Mouse (Mus musculus) hindbrain, embryonic 11.5 days (tissue): ENCODE data around the gene Prickle2. TPM values are rescaled to one million over a fixed set of nuclear protein-coding genes. Genes with fewer than 3 reads are reported as not detected.

Experiments used
- ATAC-seq: fragments of 200-750 bp; cut with Nextera tagmentation; 2 replicates; pipeline ENCODE4 v1.8.0; 2017; ENCODE audit warnings: mild to moderate bottlenecking, moderate TSS enrichment, moderate library complexity; ENCODE audit not compliant: low FRiP score
- DNase-seq: peaks from one replicate; pipeline ENCODE4 v3.0.0-alpha.2; 2015; ENCODE audit warnings: low spot score
- H3K27ac ChIP-seq: fragments of 300-500 bp; sonication (generic); 2 replicates; pipeline ENCODE4 v1.5.1; 2014; ENCODE audit warnings: mild to moderate bottlenecking, low read depth, low read length
- H3K27me3 ChIP-seq: fragments of 300-500 bp; sonication (generic); 2 replicates; pipeline ENCODE4 v1.6.1; 2014; ENCODE audit warnings: mild to moderate bottlenecking, low read length, moderate library complexity, mixed read lengths; ENCODE audit not compliant: control insufficient read depth, insufficient read depth
- H3K36me3 ChIP-seq: fragments of 300-500 bp; sonication (generic); 2 replicates; pipeline ENCODE4 v1.6.1; 2014; ENCODE audit warnings: mild to moderate bottlenecking, low read length, moderate library complexity, mixed read lengths; ENCODE audit not compliant: control insufficient read depth, insufficient read depth
- H3K4me1 ChIP-seq: fragments of 300-500 bp; sonication (generic); replicated peaks from 2 replicates; pipeline ENCODE4 v1.6.1; 2014; ENCODE audit warnings: low read length, mixed read lengths; ENCODE audit not compliant: control insufficient read depth, insufficient read depth
- H3K4me2 ChIP-seq: fragments of 300-500 bp; sonication (generic); replicated peaks from 2 replicates; pipeline ENCODE4 v1.6.1; 2014; ENCODE audit warnings: mild to moderate bottlenecking, low read depth, low read length
- H3K4me3 ChIP-seq: fragments of 300-500 bp; sonication (generic); 2 replicates; pipeline ENCODE4 v1.5.1; 2014; ENCODE audit warnings: low read depth, low read length
- H3K9ac ChIP-seq: fragments of 300-500 bp; sonication (generic); 2 replicates; pipeline ENCODE4 v1.6.1; 2014; ENCODE audit warnings: low read depth, low read length
- H3K9me3 ChIP-seq: fragments of 300-500 bp; sonication (generic); 2 replicates; pipeline ENCODE4 v1.6.1; 2016; ENCODE audit warnings: low read length; ENCODE audit not compliant: control insufficient read depth
- WGBS: fragments of 180-500 bp; shearing (Covaris S2); extraction: QIAGEN DNeasy Blood & Tissue Kit; methylation state at CpG from one replicate; pipeline ENCODE4 v1.1.7; 2014; 5-methylcytosine and 5-hydroxymethylcytosine counted together
- polyA plus RNA-seq: library from polyadenylated mRNA; unstranded; fragments of >200 nt; fragmentation: Nextera tagmentation; extraction: Ambion mirVana; gene quantifications from 2 replicates; pipeline ENCODE4 v1.2.1, GENCODE M21; 2014

The Prickle2 gene
- polyA plus RNA-seq, 1 experiment from 2014 or later: 10.0 TPM

DNA sequence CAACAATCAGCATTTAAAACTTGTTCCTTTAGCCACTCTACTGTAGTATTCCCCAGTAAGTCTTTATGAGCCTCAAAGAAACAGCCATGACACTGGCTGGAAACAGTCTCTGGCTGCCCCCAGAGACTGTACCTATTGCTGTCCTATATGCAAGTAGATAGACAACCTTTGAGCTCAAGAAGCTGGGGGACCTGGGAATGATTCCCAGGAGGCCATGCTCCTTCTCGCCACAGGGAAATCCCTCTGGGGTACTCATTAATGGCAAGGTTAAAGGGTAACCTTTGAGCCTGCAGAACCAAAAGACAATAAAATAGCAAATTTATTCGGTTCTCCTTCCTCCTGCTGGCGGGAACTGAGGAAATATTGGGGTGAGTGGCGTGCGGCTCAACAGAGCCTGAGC lies 8.1 kb downstream of the Prickle2 start:
- Histone ChIP-seq H3K36me3 (no peaks in the 10 kb centered on the region), H3K27ac (no peak overlapping the region), H3K4me2 (no peak overlapping the region), H3K27me3 (no peaks in the 10 kb centered on the region), H3K4me3 (no peak overlapping the region), H3K9ac (no peak overlapping the region), H3K4me1 (no peaks in the 10 kb centered on the region), H3K9me3 (no peaks in the 10 kb centered on the region)
- no peak for ATAC-seq
- no peak for DNase-seq
- 31% methylated on average over 5 of the region's 5 CpGs for WGBS

GRCm38 (mm10) chr6:92687317-92687716 lies 18.6 kb downstream of the Prickle2 start:
- no peak overlapping the region for H3K4me2 ChIP-seq
- WGBS: 70% methylated on average over 5 of the region's 5 CpGs
- DNase-seq (no peak), ATAC-seq (no peak)
- no peaks in the 10 kb centered on the region for H3K36me3 ChIP-seq
- H3K27me3 ChIP-seq: no peaks in the 10 kb centered on the region
- no peak overlapping the region for H3K9ac ChIP-seq
- H3K9me3 ChIP-seq: no peaks in the 10 kb centered on the region
- no peak overlapping the region for H3K27ac ChIP-seq
- H3K4me3 ChIP-seq: no peak overlapping the region
- no peaks in the 10 kb centered on the region for H3K4me1 ChIP-seq

- Histone ChIP-seq H3K36me3 (no peaks in the 10 kb centered on the region), H3K9ac (no peak overlapping the region), H3K4me2 (no peak overlapping the region), H3K4me1 (0 out of 2 replicates have a peak, but pooled peaks cover 2% of the 10 kb centered on the region), H3K27ac (no peak overlapping the region), H3K9me3 (no peaks in the 10 kb centered on the region), H3K27me3 (no peaks in the 10 kb centered on the region), H3K4me3 (no peak overlapping the region)
- DNase-seq (no peak), ATAC-seq (no peak)
- WGBS: 79% methylated on average over 8 of the region's 8 CpGs
These were observed 31.5 kb downstream of the Prickle2 start for GRCm38 (mm10) chr6:92674394-92674925.

GRCm38 (mm10) chr6:92670518-92671147 lies 35.3 kb downstream of the Prickle2 start:
- 55% methylated on average over 5 of the region's 5 CpGs for WGBS
- Histone ChIP-seq H3K9me3 (no peaks in the 10 kb centered on the region), H3K36me3 (no peaks in the 10 kb centered on the region), H3K4me1 (no peaks in the 10 kb centered on the region), H3K9ac (no peak overlapping the region), H3K4me3 (no peak overlapping the region), H3K27ac (no peak overlapping the region), H3K27me3 (no peaks in the 10 kb centered on the region), H3K4me2 (no peak overlapping the region)
- DNase-seq (peak; percentile 21), ATAC-seq (no peak)

DNA sequence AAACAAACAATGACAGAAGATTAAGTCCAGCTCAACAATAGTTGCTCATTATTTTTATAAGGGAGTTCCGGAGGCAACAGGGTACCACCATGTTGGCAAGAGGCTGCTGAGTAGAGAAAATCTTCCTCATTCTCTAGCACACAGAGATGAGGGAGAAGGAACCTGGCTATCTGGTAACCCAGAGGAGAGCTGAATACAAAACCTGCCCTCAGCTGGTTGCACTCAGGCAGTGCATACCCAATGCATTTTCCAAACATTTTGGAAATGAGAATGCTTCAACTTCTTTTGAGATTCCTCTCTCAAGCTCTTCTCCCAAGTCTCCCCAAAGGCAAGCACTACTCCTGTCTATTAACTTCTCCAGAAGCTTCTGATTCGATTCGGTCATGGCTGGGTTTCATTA lies 36.3 kb downstream of the Prickle2 start:
- no peaks in the 10 kb centered on the region for H3K9me3 ChIP-seq
- H3K27me3 ChIP-seq: no peaks in the 10 kb centered on the region
- WGBS: 91% methylated on average over 3 of the region's 3 CpGs
- no peak for DNase-seq
- H3K36me3 ChIP-seq: no peaks in the 10 kb centered on the region
- no peak overlapping the region for H3K9ac ChIP-seq
- no peak overlapping the region for H3K27ac ChIP-seq
- ATAC-seq: no peak
- H3K4me2 ChIP-seq: no peak overlapping the region
- 0 out of 2 replicates have a peak, but pooled peaks cover 2% of the 10 kb centered on the region for H3K4me1 ChIP-seq
- no peak overlapping the region for H3K4me3 ChIP-seq

DNA sequence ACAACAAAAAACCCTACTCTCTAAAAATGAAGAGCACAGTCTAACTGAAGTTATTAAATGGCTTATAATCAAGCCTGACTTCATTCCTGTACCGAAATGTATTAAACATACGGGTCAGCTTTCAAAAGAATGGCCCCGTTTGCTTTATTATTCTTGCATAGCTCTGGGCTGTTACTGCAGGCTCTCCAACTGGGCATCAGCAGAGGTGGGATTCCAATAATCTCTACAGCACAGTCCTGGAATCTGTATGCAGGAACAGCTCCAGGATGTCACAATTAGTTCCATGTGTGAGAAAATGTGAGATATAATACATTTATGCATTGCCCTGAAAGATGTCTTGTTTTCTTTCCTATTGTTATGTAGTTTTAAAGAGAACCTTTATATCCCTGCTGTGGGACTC lies 38.4 kb downstream of the Prickle2 start:
- Histone ChIP-seq H3K9me3 (no peaks in the 10 kb centered on the region), H3K4me2 (no peak overlapping the region), H3K36me3 (no peaks in the 10 kb centered on the region), H3K27me3 (no peaks in the 10 kb centered on the region), H3K4me1 (0 out of 2 replicates have a peak, but pooled peaks cover 2% of the 10 kb centered on the region), H3K27ac (no peak overlapping the region), H3K4me3 (no peak overlapping the region), H3K9ac (no peak overlapping the region)
- ATAC-seq (no peak), DNase-seq (no peak)
- 62% methylated on average over 3 of the region's 3 CpGs for WGBS

DNA sequence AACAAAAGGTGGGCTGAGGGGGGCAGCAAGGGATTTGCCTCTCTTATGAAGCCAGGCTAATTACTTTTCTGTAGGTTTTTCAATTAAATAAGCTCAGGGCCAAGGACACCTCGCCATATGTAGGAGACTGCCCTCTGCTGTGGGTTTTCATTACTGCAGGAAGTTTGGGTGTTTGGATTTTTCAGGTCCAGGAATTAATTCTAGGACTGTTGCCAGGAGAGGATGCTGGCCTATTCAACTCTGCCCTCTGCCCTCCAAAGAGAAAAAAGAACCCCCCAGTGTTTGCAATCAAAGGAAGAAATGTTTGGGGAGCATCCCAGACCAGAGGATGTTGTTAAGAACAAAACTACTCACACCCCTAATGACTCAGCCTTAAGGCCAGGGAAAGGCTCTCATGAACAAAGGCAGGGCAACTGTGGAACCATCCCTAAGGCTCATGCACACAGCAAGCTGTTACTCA lies 40.4 kb downstream of the Prickle2 start:
- Histone ChIP-seq H3K36me3 (no peaks in the 10 kb centered on the region), H3K27me3 (no peaks in the 10 kb centered on the region), H3K9me3 (no peaks in the 10 kb centered on the region), H3K9ac (no peak overlapping the region; the same call in 1 of the 2 replicates), H3K4me1 (0 out of 2 replicates have a peak, but pooled peaks cover 2% of the 10 kb centered on the region), H3K4me2 (no peak overlapping the region), H3K27ac (no peak overlapping the region), H3K4me3 (no peak overlapping the region)
- 3% methylated on average over 1 of the region's 1 CpGs for WGBS
- peak; percentile 81 for DNase-seq
- ATAC-seq: no peak

DNA sequence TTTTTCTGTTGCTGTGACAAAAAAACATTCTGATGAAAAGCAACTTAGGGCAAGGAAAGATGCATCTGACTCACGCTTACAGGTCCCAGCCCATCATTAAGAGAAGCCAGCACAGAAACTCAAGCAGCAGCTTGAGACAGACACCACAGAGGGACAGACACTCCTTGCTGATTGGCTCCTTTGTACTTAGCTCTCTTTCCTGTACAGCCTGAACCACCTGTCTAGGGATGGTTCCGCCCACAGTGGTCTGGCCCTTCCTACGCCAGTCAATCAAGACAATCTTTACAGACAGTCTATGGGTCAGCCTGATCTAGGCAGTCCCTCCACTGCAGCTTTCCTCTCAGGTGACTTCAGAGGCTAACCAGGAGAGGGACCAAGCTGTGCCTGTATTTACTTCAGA lies 42.1 kb downstream of the Prickle2 start:
- Histone ChIP-seq H3K27me3 (no peaks in the 10 kb centered on the region), H3K9me3 (no peaks in the 10 kb centered on the region), H3K4me2 (no peak overlapping the region), H3K4me3 (no peak overlapping the region), H3K9ac (no peak overlapping the region), H3K36me3 (no peaks in the 10 kb centered on the region), H3K4me1 (0 out of 2 replicates have a peak, but pooled peaks cover 2% of the 10 kb centered on the region), H3K27ac (no peak overlapping the region)
- ATAC-seq (no peak), DNase-seq (no peak)
- WGBS: 92% methylated on average over 3 of the region's 3 CpGs

- ATAC-seq: no peak
- no peak overlapping the region for H3K4me2 ChIP-seq
- no peak overlapping the region for H3K27ac ChIP-seq
These were observed 42.5 kb downstream of the Prickle2 start for GRCm38 (mm10) chr6:92663433-92663832.

More at GRCm38 (mm10) chr6:92663433-92663832, 42.5 kb downstream of the Prickle2 start:
- Histone ChIP-seq H3K9ac (no peak overlapping the region), H3K27me3 (no peaks in the 10 kb centered on the region), H3K36me3 (no peaks in the 10 kb centered on the region), H3K4me1 (0 out of 2 replicates have a peak, but pooled peaks cover 2% of the 10 kb centered on the region), H3K4me3 (no peak overlapping the region), H3K9me3 (no peaks in the 10 kb centered on the region)
- WGBS: 85% methylated on average over 4 of the region's 4 CpGs
- DNase-seq: no peak
